Mouse (Mus musculus) limb, embryonic 12.5 days (tissue): ENCODE measurements at regions not wholly inside any gene's neighbourhood (a gene's known extent, or its start where the extent isn't known, plus 50 kb on each side); places are given as distances from the start of the nearest gene placed in this dataset.
A peak's percentile ranks its signal among the peaks of the same experiment; 100 is the strongest.
"Not testable (repeated sequence)": the region's sequence is repeated elsewhere in the genome, so short reads cannot be mapped to it uniquely, and the experiment has no call there.

Experiments used
- ATAC-seq: fragments of 200-750 bp; cut with Nextera tagmentation; 2 replicates; pipeline ENCODE4 v1.8.0; 2017; ENCODE audit warnings: low read depth, moderate TSS enrichment; ENCODE audit not compliant: insufficient number of reproducible peaks, insufficient read depth, low FRiP score, low TSS enrichment
- H3K27ac ChIP-seq: fragments of 300-500 bp; sonication (generic); 2 replicates; pipeline ENCODE4 v1.5.1; 2016; ENCODE audit warnings: mild to moderate bottlenecking, moderate library complexity
- H3K27me3 ChIP-seq: fragments of 300-500 bp; sonication (generic); 2 replicates; pipeline ENCODE4 v1.6.1; 2016; ENCODE audit warnings: mild to moderate bottlenecking, moderate library complexity
- H3K36me3 ChIP-seq: fragments of 300-500 bp; sonication (generic); 2 replicates; pipeline ENCODE4 v1.6.1; 2016; ENCODE audit warnings: mild to moderate bottlenecking, moderate library complexity
- H3K4me1 ChIP-seq: fragments of 300-500 bp; sonication (generic); replicated peaks from 2 replicates; pipeline ENCODE4 v1.6.1; 2016
- H3K4me2 ChIP-seq: fragments of 300-500 bp; sonication (generic); 2 replicates; pipeline ENCODE4 v1.6.1; 2016; ENCODE audit warnings: mild to moderate bottlenecking, moderate library complexity
- H3K4me3 ChIP-seq: fragments of 300-500 bp; sonication (generic); replicated peaks from 2 replicates; pipeline ENCODE4 v1.5.1; 2016; ENCODE audit warnings: mild to moderate bottlenecking
- H3K9ac ChIP-seq: fragments of 300-500 bp; sonication (generic); replicated peaks from 2 replicates; pipeline ENCODE4 v1.6.1; 2016; ENCODE audit warnings: mild to moderate bottlenecking, moderate library complexity
- H3K9me3 ChIP-seq: fragments of 300-500 bp; sonication (generic); 2 replicates; pipeline ENCODE4 v1.6.1; 2016; ENCODE audit warnings: mild to moderate bottlenecking, moderate library complexity
- WGBS: fragments of 180-500 bp; shearing (Covaris S2); methylation state at CpG from one replicate; pipeline ENCODE4 v1.1.7; 2016; 5-methylcytosine and 5-hydroxymethylcytosine counted together

GRCm38 (mm10) chr8:96429708-96430107 is 541.4 kb upstream of the Got2 start:
- Histone ChIP-seq H3K27me3 (no peaks in the 10 kb centered on the region), H3K4me2 (no peak overlapping the region), H3K4me3 (no peak overlapping the region), H3K4me1 (no peaks in the 10 kb centered on the region), H3K9me3 (no peaks in the 10 kb centered on the region), H3K9ac (no peak overlapping the region), H3K27ac (no peak overlapping the region), H3K36me3 (no peaks in the 10 kb centered on the region)
- no peak for ATAC-seq
- WGBS, result 55% methylated on average over 1 of the region's 1 CpGs

- no peak for ATAC-seq
- no peaks in the 10 kb centered on the region for H3K36me3 ChIP-seq
- H3K4me3 ChIP-seq, result no peak overlapping the region
- H3K4me1 ChIP-seq, result no peaks in the 10 kb centered on the region
- H3K27ac ChIP-seq, result no peak overlapping the region
- H3K9ac ChIP-seq, result no peak overlapping the region
- no peak overlapping the region for H3K4me2 ChIP-seq
- no peaks in the 10 kb centered on the region for H3K9me3 ChIP-seq
- no peaks in the 10 kb centered on the region for H3K27me3 ChIP-seq
- 63% methylated on average over 1 of the region's 1 CpGs for whole genome bisulfite sequencing
These were observed 538.6 kb upstream of the Got2 start for GRCm38 (mm10) chr8:96426900-96427299.

- no peak for ATAC-seq
- Histone ChIP-seq H3K9ac (no peak overlapping the region), H3K9me3 (no peaks in the 10 kb centered on the region), H3K27ac (no peak overlapping the region), H3K4me2 (no peak overlapping the region), H3K4me1 (no peaks in the 10 kb centered on the region), H3K4me3 (no peak overlapping the region), H3K27me3 (no peaks in the 10 kb centered on the region), H3K36me3 (no peaks in the 10 kb centered on the region)
- 64% methylated on average over 1 of the region's 1 CpGs for WGBS
These were observed 521.3 kb upstream of the Got2 start for GRCm38 (mm10) chr8:96409601-96410000.

- Histone ChIP-seq H3K36me3 (no peaks in the 10 kb centered on the region), H3K9me3 (no peaks in the 10 kb centered on the region), H3K27me3 (no peaks in the 10 kb centered on the region), H3K27ac (no peak overlapping the region), H3K9ac (no peak overlapping the region), H3K4me2 (no peak overlapping the region), H3K4me3 (no peak overlapping the region), H3K4me1 (no peaks in the 10 kb centered on the region)
- no peak for ATAC-seq
- WGBS, result 91% methylated on average over 15 of the region's 15 CpGs
These were observed 516.3 kb upstream of the Got2 start for GRCm38 (mm10) chr8:96404549-96405145.

- no peak overlapping the region for H3K4me2 ChIP-seq
- no peaks in the 10 kb centered on the region for H3K36me3 ChIP-seq
- no peak overlapping the region for H3K27ac ChIP-seq
- no peaks in the 10 kb centered on the region for H3K27me3 ChIP-seq
- no peak overlapping the region for H3K4me3 ChIP-seq
- H3K9me3 ChIP-seq, result no peaks in the 10 kb centered on the region
- no peaks in the 10 kb centered on the region for H3K4me1 ChIP-seq
- no peak overlapping the region for H3K9ac ChIP-seq
- 83% methylated on average over 3 of the region's 3 CpGs for WGBS
- no peak for ATAC-seq
These were observed 515.3 kb upstream of the Got2 start for GRCm38 (mm10) chr8:96403669-96404068.

- H3K9me3 ChIP-seq, H3K9ac ChIP-seq, H3K27ac ChIP-seq, ATAC-seq, H3K4me1 ChIP-seq, H3K27me3 ChIP-seq, H3K4me3 ChIP-seq, H3K4me2 ChIP-seq, H3K36me3 ChIP-seq: not testable (repeated sequence)
- 88% methylated on average over 4 of the region's 4 CpGs for WGBS
These were observed 511.0 kb upstream of the Got2 start for GRCm38 (mm10) chr8:96399381-96399780.

GRCm38 (mm10) chr8:96393024-96393423 is 504.7 kb upstream of the Got2 start:
- no peak overlapping the region for H3K9ac ChIP-seq
- H3K4me2 ChIP-seq, result no peak overlapping the region
- 70% methylated on average over 4 of the region's 4 CpGs for WGBS
- no peaks in the 10 kb centered on the region for H3K9me3 ChIP-seq
- no peaks in the 10 kb centered on the region for H3K4me1 ChIP-seq
- no peak overlapping the region for H3K27ac ChIP-seq
- H3K4me3 ChIP-seq, result no peak overlapping the region
- no peaks in the 10 kb centered on the region for H3K36me3 ChIP-seq
- peak; percentile 52; the same call in 1 of the 2 replicates for ATAC-seq
- no peaks in the 10 kb centered on the region for H3K27me3 ChIP-seq

- H3K36me3 ChIP-seq, result no peaks in the 10 kb centered on the region
- no peak for ATAC-seq
- 79% methylated on average over 3 of the region's 3 CpGs for WGBS
- no peaks in the 10 kb centered on the region for H3K4me1 ChIP-seq
- H3K9ac ChIP-seq, result no peak overlapping the region
- no peak overlapping the region for H3K4me2 ChIP-seq
- H3K27ac ChIP-seq, result no peak overlapping the region
- no peaks in the 10 kb centered on the region for H3K9me3 ChIP-seq
- H3K27me3 ChIP-seq, result no peaks in the 10 kb centered on the region
- H3K4me3 ChIP-seq, result no peak overlapping the region
These were observed 500.9 kb upstream of the Got2 start for GRCm38 (mm10) chr8:96389251-96389650.

GRCm38 (mm10) chr8:96370500-96370899 is 482.2 kb upstream of the Got2 start:
- H3K4me3 ChIP-seq, result no peak overlapping the region
- H3K36me3 ChIP-seq, result no peaks in the 10 kb centered on the region
- 93% methylated on average over 9 of the region's 9 CpGs for WGBS
- no peak overlapping the region for H3K9ac ChIP-seq
- no peaks in the 10 kb centered on the region for H3K4me1 ChIP-seq
- ATAC-seq, result no peak
- H3K4me2 ChIP-seq, result no peak overlapping the region
- no peak overlapping the region for H3K27ac ChIP-seq
- no peaks in the 10 kb centered on the region for H3K27me3 ChIP-seq
- no peaks in the 10 kb centered on the region for H3K9me3 ChIP-seq

GRCm38 (mm10) chr8:96362853-96363445 is 474.6 kb upstream of the Got2 start:
- no peak for ATAC-seq
- 0 out of 2 replicates have a peak overlapping the region, but pooled peaks have one; percentile 12 for H3K27ac ChIP-seq
- 36% methylated on average over 14 of the region's 14 CpGs for WGBS

GRCm38 (mm10) chr8:96350531-96351069 is 462.3 kb upstream of the Got2 start:
- Histone ChIP-seq H3K27ac (no peak overlapping the region), H3K27me3 (no peaks in the 10 kb centered on the region), H3K4me1 (no peaks in the 10 kb centered on the region), H3K4me2 (no peak overlapping the region), H3K9ac (no peak overlapping the region), H3K36me3 (no peaks in the 10 kb centered on the region), H3K9me3 (no peaks in the 10 kb centered on the region), H3K4me3 (no peak overlapping the region)
- ATAC-seq, result no peak
- WGBS, result 77% methylated on average over 6 of the region's 6 CpGs

More at GRCm38 (mm10) chr8:96362853-96363445, 474.6 kb upstream of the Got2 start:
- Histone ChIP-seq H3K4me1 (peaks cover 7% of the 10 kb centered on the region), H3K9ac (no peak overlapping the region), H3K36me3 (no peaks in the 10 kb centered on the region), H3K4me3 (no peak overlapping the region), H3K27me3 (no peaks in the 10 kb centered on the region), H3K9me3 (no peaks in the 10 kb centered on the region), H3K4me2 (no peak overlapping the region)

GRCm38 (mm10) chr8:96349503-96349902 is 461.2 kb upstream of the Got2 start:
- Histone ChIP-seq H3K36me3 (no peaks in the 10 kb centered on the region), H3K4me3 (no peak overlapping the region), H3K4me1 (no peaks in the 10 kb centered on the region), H3K9ac (no peak overlapping the region), H3K27me3 (no peaks in the 10 kb centered on the region), H3K27ac (no peak overlapping the region), H3K9me3 (no peaks in the 10 kb centered on the region), H3K4me2 (no peak overlapping the region)
- WGBS, result 75% methylated on average over 6 of the region's 6 CpGs
- ATAC-seq, result no peak
